Mouse (Mus musculus) small intestine, adult 2 months (tissue): ENCODE measurements around the gene Ndufa13. TPM values are rescaled to one million over a fixed set of nuclear protein-coding genes. Genes with fewer than 3 reads are reported as not detected.

Source experiments
- H3K27ac ChIP-seq: fragments of 200-500 bp; 2 replicates; pipeline ENCODE4 v1.5.1; 2012; ENCODE audit warnings: low read depth, low read length, control low read depth, inconsistent platforms; ENCODE audit not compliant: insufficient read depth
- H3K27me3 ChIP-seq: fragments of 200-500 bp; 2 replicates; pipeline ENCODE4 v1.6.1; 2012; ENCODE audit warnings: mild to moderate bottlenecking, moderate library complexity, low read length, inconsistent platforms; ENCODE audit not compliant: control insufficient read depth, insufficient read depth
- H3K36me3 ChIP-seq: fragments of 200-500 bp; 2 replicates; pipeline ENCODE4 v1.6.1; 2012; ENCODE audit warnings: mild to moderate bottlenecking, low read length, control low read depth, inconsistent platforms; ENCODE audit not compliant: control insufficient read depth, insufficient read depth
- H3K4me1 ChIP-seq: fragments of 200-500 bp; 2 replicates; pipeline ENCODE4 v1.6.1; 2012; ENCODE audit warnings: low read length, inconsistent platforms, mixed read lengths; ENCODE audit not compliant: control insufficient read depth, insufficient read depth, insufficient read length
- H3K4me3 ChIP-seq: fragments of 200-500 bp; 2 replicates; pipeline ENCODE4 v1.5.1; 2012; ENCODE audit warnings: low read depth, mild to moderate bottlenecking, control low read depth, inconsistent platforms, low read length, moderate library complexity
- CTCF ChIP-seq: fragments of 200-500 bp; IDR thresholded peaks from 2 replicates; pipeline ENCODE4 v1.5.1; 2012; ENCODE audit warnings: low read depth, mild to moderate bottlenecking, control low read depth, inconsistent platforms, low read length, moderate library complexity, mixed read lengths; ENCODE audit not compliant: insufficient replicate concordance, insufficient read length; ENCODE audit errors: extremely low read depth
- POLR2A ChIP-seq: fragments of 200-500 bp; IDR thresholded peaks from 2 replicates; pipeline ENCODE4 v1.6.1; 2012; ENCODE audit warnings: low read depth, mild to moderate bottlenecking, control low read depth, inconsistent platforms, low read length, moderate library complexity
- WGBS: fragments of 180-500 bp; shearing (Covaris S2); methylation state at CpG from one replicate; pipeline ENCODE4 v1.1.7; 2018; 5-methylcytosine and 5-hydroxymethylcytosine counted together
- polyA plus RNA-seq: library from polyadenylated mRNA; depleted of rRNA; stranded (reverse); fragments of >200 nt; gene quantifications from 2 replicates; pipeline ENCODE4 v1.2.3, GENCODE M21; 2012

The Ndufa13 gene
- polyA plus RNA-seq, 1 experiment: 149 TPM

DNA sequence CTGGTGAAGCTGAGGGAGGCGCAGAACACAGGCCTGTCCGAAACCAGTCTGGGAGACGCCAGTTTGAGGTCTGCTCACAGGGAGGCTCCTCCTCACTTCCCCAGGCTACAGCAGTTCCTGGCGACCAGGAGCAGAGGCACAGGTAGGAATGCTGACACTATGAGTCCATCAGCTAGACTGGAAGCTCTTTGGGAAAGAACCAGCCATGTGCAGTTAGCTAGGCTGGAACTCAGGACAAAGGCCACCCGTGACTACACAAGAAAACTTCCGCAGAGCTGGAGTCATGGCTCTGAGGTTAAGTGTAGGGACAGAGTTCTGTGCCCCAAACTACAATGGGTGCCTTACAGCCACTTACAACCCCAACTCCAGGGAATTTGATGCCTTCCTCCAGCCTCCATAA, 4.5 kb downstream of the Ndufa13 start:
- TF ChIP-seq CTCF (no peak), POLR2A (no peak)
- 83% methylated on average over 6 of the region's 6 CpGs for WGBS
- H3K27ac ChIP-seq: no peak overlapping the region
- peaks cover 17% of the 10 kb centered on the region for H3K4me1 ChIP-seq
- peaks cover 21% of the 10 kb centered on the region; the same call in 1 of the 2 replicates for H3K36me3 ChIP-seq
- H3K4me3 ChIP-seq: no peak overlapping the region
- no peaks in the 10 kb centered on the region for H3K27me3 ChIP-seq

DNA sequence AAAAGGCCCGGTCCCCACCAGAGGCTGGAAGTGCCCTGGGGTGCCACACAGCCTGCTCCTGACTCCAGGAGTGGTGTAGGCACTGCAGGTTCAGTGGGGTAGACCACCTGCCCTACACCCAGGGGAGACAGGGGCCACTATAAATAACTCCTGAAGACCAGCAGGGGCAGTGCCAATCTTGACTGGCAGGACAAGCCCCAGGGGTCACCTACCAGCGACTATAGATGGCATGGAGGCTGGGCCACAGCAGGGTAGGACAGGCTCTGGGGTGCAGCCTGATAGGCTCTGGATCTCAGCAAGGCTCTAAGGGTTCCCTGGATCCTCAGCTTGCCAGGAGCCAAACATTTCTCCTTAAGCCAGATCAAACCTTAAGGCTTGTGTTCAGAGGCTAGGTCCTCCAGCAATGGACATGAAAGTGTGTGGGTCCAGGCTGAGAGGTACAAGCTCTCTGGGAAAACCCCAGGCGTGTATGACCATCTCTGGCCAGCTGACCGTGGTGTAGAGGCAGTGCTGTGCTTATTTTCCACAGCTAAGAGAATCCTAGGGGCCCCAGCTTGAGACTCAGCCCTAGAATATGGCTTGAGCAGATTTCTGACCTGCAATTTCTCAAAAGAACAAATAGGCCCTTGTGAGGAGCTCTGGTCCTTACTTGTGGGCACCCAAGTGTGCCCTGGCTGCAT, 6.4 kb downstream of the Ndufa13 start:
- Histone ChIP-seq H3K36me3 (peaks cover 24% of the 10 kb centered on the region), H3K27ac (no peak overlapping the region), H3K27me3 (no peaks in the 10 kb centered on the region), H3K4me3 (no peak overlapping the region), H3K4me1 (peaks cover 8% of the 10 kb centered on the region)
- TF ChIP-seq POLR2A (no peak), CTCF (no peak)
- WGBS: 76% methylated on average over 4 of the region's 4 CpGs

DNA sequence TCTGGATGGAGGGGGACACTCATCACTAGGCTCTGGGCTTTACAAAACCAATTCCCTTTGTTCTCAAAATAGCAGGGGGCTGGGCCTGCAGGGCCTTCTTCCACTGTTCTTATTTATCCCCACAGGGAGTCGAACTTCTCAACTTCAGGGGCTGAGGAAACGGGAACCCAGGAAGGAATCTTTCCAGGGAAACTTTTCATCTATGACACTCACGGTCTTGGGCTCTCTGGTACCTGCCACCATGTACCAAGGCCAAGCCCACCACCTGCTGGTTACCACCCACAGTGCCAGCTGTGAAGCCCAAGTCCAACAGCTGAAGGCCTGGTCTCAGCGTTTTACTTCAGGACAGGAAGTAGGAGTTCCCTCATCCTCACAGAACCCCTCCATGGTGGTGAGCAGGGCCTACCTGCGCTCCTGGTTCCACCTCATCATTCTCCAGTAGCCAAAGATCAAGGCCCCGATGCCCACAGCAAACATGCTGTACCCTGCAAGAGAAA, 7.5 kb downstream of the Ndufa13 start:
- Histone ChIP-seq H3K27ac (no peak overlapping the region), H3K36me3 (peaks cover 24% of the 10 kb centered on the region), H3K4me1 (peaks cover 4% of the 10 kb centered on the region; the same call in 1 of the 2 replicates), H3K27me3 (no peaks in the 10 kb centered on the region), H3K4me3 (no peak overlapping the region)
- TF ChIP-seq CTCF (no peak), POLR2A (no peak)
- 75% methylated on average over 6 of the region's 6 CpGs for WGBS

DNA sequence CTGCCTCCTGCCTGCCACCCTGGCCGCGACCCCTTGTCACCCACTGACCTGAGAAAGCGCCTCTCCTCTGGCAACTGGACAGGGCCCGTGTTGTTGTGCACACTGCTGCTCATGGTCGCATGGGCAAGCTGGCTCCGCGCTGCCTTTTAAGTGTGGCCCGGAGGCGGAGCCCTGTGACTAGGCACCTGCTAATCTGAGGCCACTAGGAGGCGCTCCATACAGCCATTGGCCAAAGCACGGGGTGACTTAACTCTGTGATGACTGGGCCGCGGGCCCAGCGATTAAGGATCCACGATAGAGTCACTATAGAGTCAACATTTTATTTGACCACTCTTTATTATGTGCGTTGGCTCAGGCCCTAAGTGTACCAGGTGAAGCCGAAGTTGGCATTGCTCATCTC, 8.5 kb downstream of the Ndufa13 start:
- Histone ChIP-seq H3K36me3 (peaks cover 24% of the 10 kb centered on the region), H3K4me3 (no peak overlapping the region), H3K4me1 (0 out of 2 replicates have a peak, but pooled peaks cover 8% of the 10 kb centered on the region), H3K27ac (no peak overlapping the region), H3K27me3 (peaks cover 10% of the 10 kb centered on the region)
- TF ChIP-seq CTCF: peak; percentile 43; the same call in 1 of the 2 replicates
- TF ChIP-seq POLR2A: no peak
- 60% methylated on average over 17 of the region's 17 CpGs for WGBS

DNA sequence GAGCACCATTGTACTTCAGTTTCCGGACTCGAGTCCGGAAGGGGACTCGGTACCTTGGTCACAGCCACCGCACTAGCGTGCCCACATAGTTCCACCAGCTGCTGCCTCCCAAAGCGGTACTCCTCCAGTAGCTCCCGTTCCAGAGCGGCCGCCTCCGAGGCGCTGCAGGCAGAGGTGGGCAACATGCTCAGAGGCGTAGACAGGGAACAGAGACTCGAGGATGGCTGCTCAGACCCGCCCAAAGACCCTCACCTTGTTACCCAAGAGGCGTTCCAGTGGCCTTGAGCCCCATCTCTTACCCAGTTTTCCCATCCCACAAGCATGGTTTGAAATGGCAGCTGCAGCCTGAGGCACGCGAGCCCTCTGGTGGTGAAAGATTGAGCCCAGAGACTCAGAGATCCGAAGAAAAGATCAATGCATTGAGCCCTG, 11.5 kb downstream of the Ndufa13 start:
- peaks cover 12% of the 10 kb centered on the region; the same call in 1 of the 2 replicates for H3K4me1 ChIP-seq
- no peak for TF ChIP-seq POLR2A
- peak; percentile 43; the same call in 1 of the 2 replicates for TF ChIP-seq CTCF
- H3K27me3 ChIP-seq: peaks cover 39% of the 10 kb centered on the region
- H3K36me3 ChIP-seq: peaks cover 19% of the 10 kb centered on the region
- H3K4me3 ChIP-seq: no peak overlapping the region
- WGBS: 61% methylated on average over 19 of the region's 19 CpGs
- no peak overlapping the region for H3K27ac ChIP-seq

DNA sequence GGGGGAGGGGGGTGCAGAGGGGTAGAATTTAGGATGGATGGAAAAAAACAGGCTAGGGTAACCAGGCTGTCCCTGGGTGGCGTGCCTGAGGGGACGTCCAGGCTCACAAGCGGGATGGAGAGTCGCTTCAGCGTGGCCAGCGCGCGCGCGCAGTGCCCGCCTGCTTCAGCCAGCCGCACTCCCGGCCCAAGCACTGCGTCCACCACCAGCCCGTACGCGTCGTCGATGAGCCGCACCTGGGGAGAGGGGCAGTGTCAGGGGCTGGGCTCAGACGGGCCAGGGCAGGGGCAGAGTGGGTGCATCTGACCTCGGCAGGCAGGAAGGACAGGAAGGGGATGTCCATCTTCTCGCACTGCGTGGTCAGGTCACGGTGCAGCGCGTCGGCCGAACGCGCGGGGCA, 13.5 kb downstream of the Ndufa13 start:
- 3% methylated on average over 32 of the region's 32 CpGs for WGBS
- Histone ChIP-seq H3K27me3 (peaks cover 52% of the 10 kb centered on the region), H3K4me1 (peaks cover 12% of the 10 kb centered on the region; the same call in 1 of the 2 replicates), H3K27ac (no peak overlapping the region), H3K36me3 (peaks cover 12% of the 10 kb centered on the region), H3K4me3 (peak overlapping the region; percentile 38; the same call in 1 of the 2 replicates)
- TF ChIP-seq POLR2A: no peak
- no peak for TF ChIP-seq CTCF

DNA sequence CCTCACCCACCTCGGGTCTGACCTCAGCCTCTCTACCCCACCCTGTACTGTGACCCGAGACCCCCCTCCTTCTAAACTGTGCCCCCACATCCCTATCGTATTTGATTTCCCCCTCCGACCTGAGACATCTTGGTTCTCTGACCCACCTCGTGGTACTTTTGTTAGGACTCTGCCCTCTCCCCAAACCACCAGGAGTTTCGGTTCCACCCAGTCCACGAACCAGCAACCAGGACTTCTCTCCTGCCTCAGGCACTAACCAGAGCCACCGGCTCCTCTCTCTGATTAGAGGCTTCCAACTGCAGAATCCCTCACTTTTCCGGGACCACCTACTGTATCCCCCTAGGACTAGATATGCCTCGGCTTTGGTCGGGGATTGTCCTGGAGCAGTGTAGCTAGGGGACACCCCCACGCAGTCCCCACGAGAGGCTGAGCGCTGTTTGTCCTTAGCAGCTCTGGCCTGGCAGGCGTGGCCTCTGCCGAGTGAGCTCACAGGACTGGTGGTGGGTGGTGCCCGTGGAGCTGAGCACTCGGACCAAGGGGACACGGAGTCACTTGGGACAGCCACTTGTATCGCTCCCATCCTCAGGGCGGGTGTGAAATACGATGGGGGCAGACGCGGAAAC, 14.0 kb downstream of the Ndufa13 start:
- 7% methylated on average over 24 of the region's 24 CpGs for whole genome bisulfite sequencing

More for the DNA sequence above, 14.0 kb downstream of the Ndufa13 start:
- H3K4me1 ChIP-seq: peaks cover 12% of the 10 kb centered on the region; the same call in 1 of the 2 replicates
- peaks cover 56% of the 10 kb centered on the region for H3K27me3 ChIP-seq
- peak overlapping the region; percentile 38 for H3K4me3 ChIP-seq
- H3K27ac ChIP-seq: no peak overlapping the region
- peaks cover 7% of the 10 kb centered on the region for H3K36me3 ChIP-seq
- TF ChIP-seq CTCF (no peak), POLR2A (no peak)
